Mouse (Mus musculus): ENCODE measurements around the gene Epha3. TPM values are rescaled to one million over a fixed set of nuclear protein-coding genes. Genes with fewer than 3 reads are reported as not detected.

The Epha3 gene
- total RNA-seq, 1 experiment = 0.18 TPM

- DNase-seq (ENCODE audit: low read depth, low spot score) = no peak
- TF ChIP-seq CHD2 (IDR thresholded peaks at IDR 0.05; ENCODE audit: low read depth, low read length) (no peak), ZC3H11A (IDR thresholded peaks at IDR 0.05; ENCODE audit: borderline replicate concordance, low read depth, low read length) (no peak), ZNF384 (IDR thresholded peaks at IDR 0.05; ENCODE audit: low read depth, low read length) (no peak), HCFC1 (IDR thresholded peaks at IDR 0.05; ENCODE audit: borderline replicate concordance, insufficient read depth, low read length) (no peak), MAFK (IDR thresholded peaks at IDR 0.05; ENCODE audit: insufficient read depth, low read depth, low read length) (no peak)
- Histone ChIP-seq H3K27ac (ENCODE audit: insufficient read depth, low read depth, low read length, poor library complexity, severe bottlenecking) (no peak overlapping the region), H3K9ac (ENCODE audit: insufficient read depth, low read depth, low read length, poor library complexity, severe bottlenecking) (no peak overlapping the region), H3K36me3 (ENCODE audit: control insufficient read depth, insufficient read depth, low read length, poor library complexity, severe bottlenecking) (no peaks in the 10 kb centered on the region), H3K4me1 (ENCODE audit: control insufficient read depth in 2 of 2, insufficient read depth in 2 of 2, low read length in 2 of 2, poor library complexity in 1 of 2) (no peaks in the 10 kb centered on the region), H3K4me3 (ENCODE audit: insufficient read depth in 1 of 2, low read depth in 1 of 2, low read length in 2 of 2, poor library complexity in 1 of 2, severe bottlenecking in 1 of 2) (no peak overlapping the region), H3K9me3 (ENCODE audit: control insufficient read depth, insufficient read depth, low read depth, low read length) (no peaks in the 10 kb centered on the region)
- in situ Hi-C loops (cut with MboI; ENCODE audit: low sequenced_read_pairs in 2 of 2, unreplicated experiment in 2 of 2) = no loop called here
Observed at GRCm38 (mm10) chr16:63809871-63810270, 54.1 kb downstream of the Epha3 start.

GRCm38 (mm10) chr16:63808991-63809390 lies 55.0 kb downstream of the Epha3 start:
- no peaks in the 10 kb centered on the region for H3K4me1 ChIP-seq (ENCODE audit: control insufficient read depth in 2 of 2, insufficient read depth in 2 of 2, low read length in 2 of 2, poor library complexity in 1 of 2)
- H3K4me3 ChIP-seq (ENCODE audit: insufficient read depth in 1 of 2, low read depth in 1 of 2, low read length in 2 of 2, poor library complexity in 1 of 2, severe bottlenecking in 1 of 2) = no peak overlapping the region
- no peak for DNase-seq (ENCODE audit: low read depth, low spot score)
- in situ Hi-C loops (cut with MboI; ENCODE audit: low sequenced_read_pairs in 2 of 2, unreplicated experiment in 2 of 2) = no loop called here
- no peaks in the 10 kb centered on the region for H3K9me3 ChIP-seq (ENCODE audit: control insufficient read depth, insufficient read depth, low read depth, low read length)
- TF ChIP-seq MAFK (IDR thresholded peaks at IDR 0.05; ENCODE audit: insufficient read depth, low read depth, low read length) (no peak), ZC3H11A (IDR thresholded peaks at IDR 0.05; ENCODE audit: borderline replicate concordance, low read depth, low read length) (no peak), ZNF384 (IDR thresholded peaks at IDR 0.05; ENCODE audit: low read depth, low read length) (no peak), CHD2 (IDR thresholded peaks at IDR 0.05; ENCODE audit: low read depth, low read length) (no peak), HCFC1 (IDR thresholded peaks at IDR 0.05; ENCODE audit: borderline replicate concordance, insufficient read depth, low read length) (no peak)
- H3K9ac ChIP-seq (ENCODE audit: insufficient read depth, low read depth, low read length, poor library complexity, severe bottlenecking) = no peak overlapping the region
- no peaks in the 10 kb centered on the region for H3K36me3 ChIP-seq (ENCODE audit: control insufficient read depth, insufficient read depth, low read length, poor library complexity, severe bottlenecking)
- no peak overlapping the region for H3K27ac ChIP-seq (ENCODE audit: insufficient read depth, low read depth, low read length, poor library complexity, severe bottlenecking)

- H3K4me3 ChIP-seq (ENCODE audit: insufficient read depth in 1 of 2, low read depth in 1 of 2, low read length in 2 of 2, poor library complexity in 1 of 2, severe bottlenecking in 1 of 2) = no peak overlapping the region
- H3K4me1 ChIP-seq (ENCODE audit: control insufficient read depth in 2 of 2, insufficient read depth in 2 of 2, low read length in 2 of 2, poor library complexity in 1 of 2) = no peaks in the 10 kb centered on the region
- no peak for TF ChIP-seq HCFC1 (IDR thresholded peaks at IDR 0.05; ENCODE audit: borderline replicate concordance, insufficient read depth, low read length)
- TF ChIP-seq CHD2 (IDR thresholded peaks at IDR 0.05; ENCODE audit: low read depth, low read length) = no peak
- no peaks in the 10 kb centered on the region for H3K36me3 ChIP-seq (ENCODE audit: control insufficient read depth, insufficient read depth, low read length, poor library complexity, severe bottlenecking)
- DNase-seq (ENCODE audit: low read depth, low spot score) = no peak
- no peaks in the 10 kb centered on the region for H3K9me3 ChIP-seq (ENCODE audit: control insufficient read depth, insufficient read depth, low read depth, low read length)
- H3K27ac ChIP-seq (ENCODE audit: insufficient read depth, low read depth, low read length, poor library complexity, severe bottlenecking) = no peak overlapping the region
- in situ Hi-C loops (cut with MboI; ENCODE audit: low sequenced_read_pairs in 2 of 2, unreplicated experiment in 2 of 2) = no loop called here
- no peak overlapping the region for H3K9ac ChIP-seq (ENCODE audit: insufficient read depth, low read depth, low read length, poor library complexity, severe bottlenecking)
Observed at GRCm38 (mm10) chr16:63806437-63807129, 57.4 kb downstream of the Epha3 start.

GRCm38 (mm10) chr16:63806025-63806424 lies 58.0 kb downstream of the Epha3 start:
- DNase-seq (ENCODE audit: low read depth, low spot score) = no peak
- H3K9ac ChIP-seq (ENCODE audit: insufficient read depth, low read depth, low read length, poor library complexity, severe bottlenecking) = no peak overlapping the region
- H3K4me3 ChIP-seq (ENCODE audit: insufficient read depth in 1 of 2, low read depth in 1 of 2, low read length in 2 of 2, poor library complexity in 1 of 2, severe bottlenecking in 1 of 2) = no peak overlapping the region
- no peaks in the 10 kb centered on the region for H3K36me3 ChIP-seq (ENCODE audit: control insufficient read depth, insufficient read depth, low read length, poor library complexity, severe bottlenecking)
- no peak overlapping the region for H3K27ac ChIP-seq (ENCODE audit: insufficient read depth, low read depth, low read length, poor library complexity, severe bottlenecking)
- TF ChIP-seq CHD2 (IDR thresholded peaks at IDR 0.05; ENCODE audit: low read depth, low read length) (no peak), ZNF384 (IDR thresholded peaks at IDR 0.05; ENCODE audit: low read depth, low read length) (no peak), MAFK (IDR thresholded peaks at IDR 0.05; ENCODE audit: insufficient read depth, low read depth, low read length) (no peak), HCFC1 (IDR thresholded peaks at IDR 0.05; ENCODE audit: borderline replicate concordance, insufficient read depth, low read length) (no peak), ZC3H11A (IDR thresholded peaks at IDR 0.05; ENCODE audit: borderline replicate concordance, low read depth, low read length) (no peak)
- H3K9me3 ChIP-seq (ENCODE audit: control insufficient read depth, insufficient read depth, low read depth, low read length) = no peaks in the 10 kb centered on the region
- in situ Hi-C loops (cut with MboI; ENCODE audit: low sequenced_read_pairs in 2 of 2, unreplicated experiment in 2 of 2) = no loop called here
- no peaks in the 10 kb centered on the region for H3K4me1 ChIP-seq (ENCODE audit: control insufficient read depth in 2 of 2, insufficient read depth in 2 of 2, low read length in 2 of 2, poor library complexity in 1 of 2)

GRCm38 (mm10) chr16:63801436-63801835 lies 62.5 kb downstream of the Epha3 start:
- TF ChIP-seq HCFC1 (IDR thresholded peaks at IDR 0.05; ENCODE audit: borderline replicate concordance, insufficient read depth, low read length) (no peak), CHD2 (IDR thresholded peaks at IDR 0.05; ENCODE audit: low read depth, low read length) (no peak), MAFK (IDR thresholded peaks at IDR 0.05; ENCODE audit: insufficient read depth, low read depth, low read length) (no peak)
- H3K36me3 ChIP-seq (ENCODE audit: control insufficient read depth, insufficient read depth, low read length, poor library complexity, severe bottlenecking) = no peaks in the 10 kb centered on the region
- H3K4me1 ChIP-seq (ENCODE audit: control insufficient read depth in 2 of 2, insufficient read depth in 2 of 2, low read length in 2 of 2, poor library complexity in 1 of 2) = no peaks in the 10 kb centered on the region
- in situ Hi-C loops (cut with MboI; ENCODE audit: low sequenced_read_pairs in 2 of 2, unreplicated experiment in 2 of 2) = no loop called here
- no peak for DNase-seq (ENCODE audit: low read depth, low spot score)
- H3K4me3 ChIP-seq (ENCODE audit: insufficient read depth in 1 of 2, low read depth in 1 of 2, low read length in 2 of 2, poor library complexity in 1 of 2, severe bottlenecking in 1 of 2) = no peak overlapping the region
- no peak overlapping the region for H3K9ac ChIP-seq (ENCODE audit: insufficient read depth, low read depth, low read length, poor library complexity, severe bottlenecking)
- H3K9me3 ChIP-seq (ENCODE audit: control insufficient read depth, insufficient read depth, low read depth, low read length) = no peaks in the 10 kb centered on the region
- no peak overlapping the region for H3K27ac ChIP-seq (ENCODE audit: insufficient read depth, low read depth, low read length, poor library complexity, severe bottlenecking)

Measured in ES-E14 (cell line).